Mouse (Mus musculus) stomach, embryonic 16.5 days (tissue): ENCODE measurements around the gene Gpbp1. TPM values are rescaled to one million over a fixed set of nuclear protein-coding genes. Genes with fewer than 3 reads are reported as not detected.

Source experiments
- ATAC-seq: fragments of 200-750 bp; cut with Nextera tagmentation; 2 replicates; pipeline ENCODE4 v1.8.0; 2017; ENCODE audit warnings: moderate number of reproducible peaks, moderate TSS enrichment; ENCODE audit not compliant: insufficient read depth, low FRiP score
- H3K27ac ChIP-seq: fragments of 300-500 bp; sonication (generic); 2 replicates; pipeline ENCODE4 v1.5.1; 2014; ENCODE audit warnings: low read length
- H3K27me3 ChIP-seq: fragments of 300-500 bp; sonication (generic); 2 replicates; pipeline ENCODE4 v1.6.1; 2014; ENCODE audit warnings: low read length, control low read depth, mixed read lengths; ENCODE audit not compliant: control insufficient read depth, insufficient read depth
- H3K36me3 ChIP-seq: fragments of 300-500 bp; sonication (generic); 2 replicates; pipeline ENCODE4 v1.6.1; 2014; ENCODE audit warnings: low read length; ENCODE audit not compliant: control insufficient read depth, insufficient read depth
- H3K4me1 ChIP-seq: fragments of 300-500 bp; sonication (generic); 2 replicates; pipeline ENCODE4 v1.6.1; 2014; ENCODE audit warnings: low read length, control low read depth, mixed read lengths; ENCODE audit not compliant: control insufficient read depth, insufficient read depth
- H3K4me2 ChIP-seq: fragments of 300-500 bp; sonication (generic); 2 replicates; pipeline ENCODE4 v1.6.1; 2014; ENCODE audit warnings: low read depth, low read length, mixed read lengths
- H3K4me3 ChIP-seq: fragments of 300-500 bp; sonication (generic); replicated peaks from 2 replicates; pipeline ENCODE4 v1.5.1; 2014; ENCODE audit warnings: mild to moderate bottlenecking, low read length
- H3K9ac ChIP-seq: fragments of 300-500 bp; sonication (generic); 2 replicates; pipeline ENCODE4 v1.6.1; 2014; ENCODE audit warnings: low read length
- H3K9me3 ChIP-seq: fragments of 300-500 bp; sonication (generic); replicated peaks from 2 replicates; pipeline ENCODE4 v1.6.1; 2016; ENCODE audit warnings: low read length, control low read depth; ENCODE audit not compliant: control insufficient read depth
- whole genome bisulfite sequencing: fragments of 180-500 bp; shearing (Covaris S2); extraction: QIAGEN DNeasy Blood & Tissue Kit; methylation state at CpG from one replicate; pipeline ENCODE4 v1.1.7; 2014; 5-methylcytosine and 5-hydroxymethylcytosine counted together
- polyA plus RNA-seq: library from polyadenylated mRNA; unstranded; fragments of >200 nt; fragmentation: Nextera tagmentation; extraction: Ambion mirVana; gene quantifications from 2 replicates; pipeline ENCODE4 v1.2.1, GENCODE M21; 2015

Gpbp1 gene
- polyA plus RNA-seq, result 66.6 and 77.7 TPM in 2 replicates

DNA sequence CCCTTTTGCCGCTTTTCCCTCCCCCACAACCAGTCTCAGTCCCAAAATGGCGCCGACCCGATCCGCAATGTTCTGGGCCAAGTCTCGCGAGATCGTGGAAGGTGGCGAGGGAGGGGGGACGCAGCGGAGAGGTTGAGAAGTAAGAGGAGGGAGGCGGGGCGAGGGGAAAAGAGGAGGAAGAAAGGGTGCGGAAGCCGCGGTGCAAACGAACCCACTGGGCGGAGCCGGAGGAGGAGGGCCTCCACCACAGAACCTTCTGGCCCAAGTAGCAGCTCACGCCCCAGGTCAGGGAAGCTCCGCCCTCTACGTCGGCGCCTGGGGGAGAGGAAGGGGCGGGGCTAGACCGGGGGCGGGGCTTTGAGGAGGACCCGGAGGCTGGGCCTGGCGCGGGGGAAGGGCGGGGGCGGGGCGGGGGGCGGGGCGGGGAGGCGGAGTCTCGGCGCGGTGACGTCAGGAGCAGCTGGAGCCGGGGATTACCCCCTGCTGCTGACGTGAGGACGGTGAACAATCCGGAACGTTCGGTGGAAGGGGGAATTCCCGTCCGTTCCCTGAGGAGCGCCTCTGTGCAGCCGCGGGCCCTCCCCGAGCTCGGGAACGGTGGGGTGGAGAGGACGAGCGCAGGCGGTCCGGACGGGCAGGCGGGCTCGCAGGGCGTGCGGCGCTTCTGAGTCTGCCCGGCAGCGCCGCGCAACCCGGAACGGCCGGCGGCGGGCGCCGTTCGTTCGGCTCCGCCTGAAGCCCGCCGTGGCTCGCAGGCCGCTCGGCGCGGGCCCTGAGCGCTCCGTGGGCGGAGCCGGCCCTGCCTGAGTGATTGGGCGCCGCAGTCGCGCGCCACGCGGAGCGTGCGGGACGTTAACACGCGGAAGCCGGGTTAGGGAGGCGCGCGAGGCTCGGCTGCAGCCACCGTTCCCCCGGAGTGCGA, at the start of gene Gpbp1:
TSS of gene Gpbp1 (minus strand) at position 310 of the 922 bp plus-strand sequence.
- Histone ChIP-seq H3K4me1 (peaks cover 13% of the 10 kb centered on the region), H3K4me3 (peak within 1 kb of the TSS; percentile 93), H3K27me3 (0 out of 2 replicates have a peak, but pooled peaks cover 5% of the 10 kb centered on the region), H3K27ac (peak within 1 kb of the TSS; percentile 99), H3K9me3 (no peaks in the 10 kb centered on the region), H3K4me2 (peak within 1 kb of the TSS; percentile 82), H3K36me3 (no peaks in the 10 kb centered on the region), H3K9ac (peak within 1 kb of the TSS; percentile 98)
- ATAC-seq, result peak; percentile 98
- WGBS, result under 1% methylated on average over 100 of the region's 109 CpGs

GRCm38 (mm10) chr13:111537718-111538117, 47.8 kb upstream of the Gpbp1 start:
- WGBS, result 82% methylated on average over 9 of the region's 9 CpGs
- Histone ChIP-seq H3K4me2 (no peak overlapping the region), H3K27ac (no peak overlapping the region), H3K36me3 (no peaks in the 10 kb centered on the region), H3K4me1 (no peaks in the 10 kb centered on the region), H3K27me3 (no peaks in the 10 kb centered on the region), H3K9ac (no peak overlapping the region), H3K9me3 (no peaks in the 10 kb centered on the region), H3K4me3 (no peak overlapping the region)
- no peak for ATAC-seq

DNA sequence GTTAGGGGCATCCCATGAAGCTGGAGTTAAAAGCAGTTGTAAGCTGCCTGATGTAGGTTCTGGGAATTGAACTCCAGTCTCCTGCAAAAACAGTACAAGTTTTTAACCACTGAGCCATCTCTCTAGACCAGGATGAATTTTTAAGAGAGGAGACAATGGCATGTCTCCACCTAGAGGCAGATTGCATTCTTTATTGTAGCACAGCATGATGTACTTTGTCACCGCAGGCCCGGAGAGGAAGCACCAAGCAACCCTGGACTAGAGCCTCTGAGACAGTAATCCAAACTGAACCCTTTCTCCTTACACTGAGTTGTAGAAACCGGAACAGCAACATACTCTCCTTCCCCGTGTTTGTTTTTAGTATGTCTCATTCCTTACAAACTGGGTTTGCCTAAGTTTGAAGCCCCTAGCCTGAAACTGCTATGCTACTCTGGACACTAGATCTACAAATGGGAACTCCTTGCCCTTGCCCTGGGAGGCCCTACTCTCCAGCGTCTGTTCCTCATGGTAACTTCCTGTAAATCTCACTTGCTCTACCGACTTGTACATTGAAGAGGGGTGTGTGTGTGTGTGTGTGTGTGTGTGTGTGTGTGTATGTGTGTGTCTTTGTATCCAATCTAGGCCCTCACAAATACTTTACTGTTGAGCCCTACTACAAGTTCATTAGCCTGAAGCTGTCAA, 46.4 kb upstream of the Gpbp1 start:
- Histone ChIP-seq H3K4me1 (no peaks in the 10 kb centered on the region), H3K9me3 (no peaks in the 10 kb centered on the region), H3K36me3 (no peaks in the 10 kb centered on the region), H3K27ac (no peak overlapping the region), H3K4me2 (no peak overlapping the region), H3K27me3 (no peaks in the 10 kb centered on the region), H3K9ac (no peak overlapping the region), H3K4me3 (no peak overlapping the region)
- 72% methylated on average over 6 of the region's 6 CpGs for WGBS
- ATAC-seq, result no peak

DNA sequence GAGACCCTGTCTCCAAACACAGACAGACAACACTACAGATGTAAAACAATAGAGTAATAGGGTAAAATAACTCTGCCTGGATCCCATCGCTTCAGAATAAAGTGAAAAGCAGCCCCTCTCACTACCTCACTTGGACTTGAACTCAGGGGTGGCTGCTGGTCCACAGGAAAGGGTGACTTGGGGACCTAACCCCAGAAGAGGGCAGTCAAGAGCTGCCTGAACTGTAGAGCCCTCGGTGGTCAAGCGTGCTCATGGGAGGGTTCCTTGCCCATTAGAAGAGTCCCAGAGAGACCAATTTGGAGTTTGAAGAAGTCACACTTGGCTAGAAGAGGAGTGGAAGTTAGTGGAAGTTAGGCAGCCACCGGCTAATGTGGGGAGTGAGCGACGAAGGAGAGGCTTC, 44.2 kb upstream of the Gpbp1 start:
- WGBS, result 59% methylated on average over 6 of the region's 6 CpGs
- H3K4me1 ChIP-seq, result no peaks in the 10 kb centered on the region
- no peaks in the 10 kb centered on the region for H3K9me3 ChIP-seq
- H3K27ac ChIP-seq, result no peak overlapping the region
- no peaks in the 10 kb centered on the region for H3K36me3 ChIP-seq
- no peak overlapping the region for H3K4me3 ChIP-seq
- no peaks in the 10 kb centered on the region for H3K27me3 ChIP-seq
- no peak overlapping the region for H3K4me2 ChIP-seq
- no peak overlapping the region for H3K9ac ChIP-seq
- ATAC-seq, result no peak

DNA sequence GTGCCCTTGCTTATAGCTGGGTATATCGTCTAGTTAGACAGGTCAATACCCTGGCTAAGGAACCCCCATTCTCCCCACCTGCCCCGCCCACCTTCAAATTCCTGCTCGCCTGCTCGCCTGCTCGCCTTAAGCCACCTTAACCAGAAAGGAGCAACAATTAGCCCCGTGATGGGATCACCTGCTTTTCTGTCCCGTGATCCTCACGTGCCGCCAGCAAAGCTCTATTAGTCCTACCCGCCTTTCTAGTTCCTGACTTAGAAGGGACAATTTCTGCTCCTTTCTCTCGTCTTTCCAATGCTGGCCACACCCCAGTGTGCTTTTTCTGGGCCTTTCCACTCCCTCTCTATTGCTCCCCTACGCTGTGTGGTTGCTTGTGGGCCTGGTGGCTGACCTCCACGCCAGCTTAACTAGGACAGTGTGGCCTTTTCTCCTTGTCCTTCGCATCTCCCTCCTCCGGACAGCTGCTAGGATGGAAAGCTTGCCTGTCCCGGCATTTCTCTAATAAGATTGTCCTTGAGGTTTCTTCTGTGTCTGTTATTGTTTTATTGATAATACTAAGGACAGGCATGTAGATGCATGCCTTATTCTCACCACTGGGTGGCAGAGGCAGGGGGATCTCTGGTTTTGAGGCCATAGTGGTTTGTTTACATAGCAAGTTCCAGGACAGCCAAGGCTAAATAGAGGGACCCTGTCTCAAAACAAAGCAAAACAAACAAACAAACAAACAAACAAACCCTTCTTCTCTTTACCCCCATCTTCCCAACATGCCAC, 42.5 kb upstream of the Gpbp1 start:
- 85% methylated on average over 16 of the region's 16 CpGs for WGBS
- no peaks in the 10 kb centered on the region for H3K36me3 ChIP-seq
- no peak overlapping the region for H3K9ac ChIP-seq
- no peaks in the 10 kb centered on the region for H3K27me3 ChIP-seq
- no peak overlapping the region for H3K4me3 ChIP-seq
- H3K27ac ChIP-seq, result no peak overlapping the region
- ATAC-seq, result no peak
- no peaks in the 10 kb centered on the region for H3K4me1 ChIP-seq
- no peaks in the 10 kb centered on the region for H3K9me3 ChIP-seq
- no peak overlapping the region for H3K4me2 ChIP-seq

GRCm38 (mm10) chr13:111531701-111532100, 41.8 kb upstream of the Gpbp1 start:
- no peak for ATAC-seq
- H3K4me3 ChIP-seq, result no peak overlapping the region
- no peaks in the 10 kb centered on the region for H3K36me3 ChIP-seq
- H3K9me3 ChIP-seq, result no peaks in the 10 kb centered on the region
- no peaks in the 10 kb centered on the region for H3K27me3 ChIP-seq
- no peaks in the 10 kb centered on the region for H3K4me1 ChIP-seq
- WGBS, result 69% methylated on average over 1 of the region's 1 CpGs
- no peak overlapping the region for H3K4me2 ChIP-seq
- H3K27ac ChIP-seq, result no peak overlapping the region
- no peak overlapping the region for H3K9ac ChIP-seq

- no peak overlapping the region for H3K9ac ChIP-seq
- H3K27me3 ChIP-seq, result no peaks in the 10 kb centered on the region
- no peaks in the 10 kb centered on the region for H3K4me1 ChIP-seq
- ATAC-seq, result no peak
- WGBS, result 90% methylated on average over 2 of the region's 2 CpGs
- H3K4me2 ChIP-seq, result no peak overlapping the region
- no peak overlapping the region for H3K4me3 ChIP-seq
- no peak overlapping the region for H3K27ac ChIP-seq
- H3K36me3 ChIP-seq, result no peaks in the 10 kb centered on the region
- no peaks in the 10 kb centered on the region for H3K9me3 ChIP-seq
These were observed 34.4 kb upstream of the Gpbp1 start for GRCm38 (mm10) chr13:111524277-111524676.

DNA sequence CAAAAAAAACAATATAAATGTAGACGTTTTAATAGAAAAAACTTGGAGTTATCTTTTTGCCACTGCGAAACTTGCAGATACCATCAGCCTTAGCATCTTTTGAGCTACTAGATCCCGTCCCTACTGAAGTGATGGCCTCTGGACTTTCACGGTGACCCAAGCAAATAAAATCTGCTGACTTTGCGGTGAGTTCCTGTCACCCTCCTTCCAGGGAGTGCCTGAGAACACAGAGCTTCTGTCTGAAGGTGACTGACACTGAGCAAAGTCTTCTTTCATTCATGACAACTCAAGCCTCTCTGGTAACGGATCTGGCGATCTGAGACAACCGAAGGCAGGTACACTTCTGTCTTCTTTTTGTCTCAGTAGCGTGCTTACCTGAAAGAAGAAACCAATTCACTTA, 32.4 kb upstream of the Gpbp1 start:
- WGBS, result 67% methylated on average over 9 of the region's 9 CpGs
- Histone ChIP-seq H3K36me3 (no peaks in the 10 kb centered on the region), H3K4me1 (no peaks in the 10 kb centered on the region), H3K27ac (no peak overlapping the region), H3K9me3 (no peaks in the 10 kb centered on the region), H3K27me3 (no peaks in the 10 kb centered on the region), H3K4me2 (no peak overlapping the region), H3K9ac (no peak overlapping the region), H3K4me3 (no peak overlapping the region)
- ATAC-seq, result no peak
